Mouse (Mus musculus) T-helper 2 cell (primary cell): ENCODE data around the gene Abr.

Source experiments
- in situ Hi-C: fragments of 300-600 bp; cut with MboI, MseI; formaldehyde crosslinking; loops from one replicate; pipeline ENCODE4 v1.15.1; 2025; ENCODE audit warnings: high pct_unique_total_duplicates

Gene Abr

DNA sequence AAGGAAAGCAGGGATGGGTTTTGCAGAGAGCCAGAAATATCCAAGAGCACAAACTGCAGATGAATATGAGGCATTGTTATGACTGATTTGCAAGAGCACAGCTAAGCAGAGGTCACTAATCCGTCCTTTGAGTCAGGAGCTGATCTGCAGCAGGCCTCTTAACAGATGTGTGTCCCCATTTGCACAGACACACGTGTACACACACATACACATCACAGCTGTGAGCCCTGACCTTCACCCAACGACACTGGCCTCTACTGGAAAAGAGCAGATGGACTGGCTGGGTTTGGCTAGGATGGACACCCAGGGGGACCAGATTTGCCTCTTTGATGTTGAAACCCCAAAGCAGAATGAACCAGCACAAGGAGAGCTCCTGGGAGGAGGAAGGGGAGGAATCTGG is 52.7 kb downstream of the Abr start:
- in situ Hi-C loops: no loop called here

DNA sequence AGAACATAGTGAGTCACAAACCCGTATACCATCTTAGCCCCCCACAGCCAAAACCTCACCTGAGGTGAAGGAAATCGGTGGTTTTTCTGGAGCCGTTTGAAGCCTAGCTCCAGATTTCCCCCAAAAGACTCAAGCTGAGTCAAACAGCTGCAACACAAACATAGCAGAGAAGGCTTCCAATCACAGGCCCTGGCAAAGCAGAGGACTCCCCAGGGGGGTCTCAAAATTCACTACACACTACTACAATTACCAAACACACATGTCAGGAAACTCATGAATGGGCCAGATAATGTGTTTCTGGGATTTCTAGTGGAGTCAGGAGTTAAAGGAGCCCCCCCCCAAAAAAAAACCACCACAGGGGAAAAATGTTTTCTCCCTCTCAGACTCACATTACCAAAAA is 56.0 kb downstream of the Abr start:
- in situ Hi-C loops: no loop called here

GRCm38 (mm10) chr11:76562584-76562983 is 59.5 kb downstream of the Abr start:
- in situ Hi-C loops: no loop called here

DNA sequence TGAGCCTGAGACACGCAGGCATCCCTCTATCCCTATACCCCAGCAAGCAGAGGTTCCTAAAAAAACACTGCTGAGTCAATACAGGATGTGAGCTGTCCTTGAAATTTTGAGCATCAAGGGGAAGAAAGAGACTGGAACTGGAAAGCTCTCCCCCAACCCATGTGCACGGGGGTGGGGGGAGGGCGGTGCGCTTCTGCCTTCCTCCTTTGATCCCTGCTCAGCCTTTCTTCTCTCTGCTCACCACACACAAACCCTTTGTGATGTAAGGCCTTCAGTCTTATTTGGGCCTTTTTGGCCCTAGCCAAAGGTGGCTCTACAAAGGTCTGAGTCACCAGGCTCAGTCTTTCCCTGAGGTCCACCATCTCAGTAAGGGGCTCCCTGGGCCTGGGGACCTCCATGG is 59.9 kb downstream of the Abr start:
- in situ Hi-C loops: no loop called here

GRCm38 (mm10) chr11:76557837-76558236 is 64.3 kb downstream of the Abr start:
- in situ Hi-C loops: no loop called here

DNA sequence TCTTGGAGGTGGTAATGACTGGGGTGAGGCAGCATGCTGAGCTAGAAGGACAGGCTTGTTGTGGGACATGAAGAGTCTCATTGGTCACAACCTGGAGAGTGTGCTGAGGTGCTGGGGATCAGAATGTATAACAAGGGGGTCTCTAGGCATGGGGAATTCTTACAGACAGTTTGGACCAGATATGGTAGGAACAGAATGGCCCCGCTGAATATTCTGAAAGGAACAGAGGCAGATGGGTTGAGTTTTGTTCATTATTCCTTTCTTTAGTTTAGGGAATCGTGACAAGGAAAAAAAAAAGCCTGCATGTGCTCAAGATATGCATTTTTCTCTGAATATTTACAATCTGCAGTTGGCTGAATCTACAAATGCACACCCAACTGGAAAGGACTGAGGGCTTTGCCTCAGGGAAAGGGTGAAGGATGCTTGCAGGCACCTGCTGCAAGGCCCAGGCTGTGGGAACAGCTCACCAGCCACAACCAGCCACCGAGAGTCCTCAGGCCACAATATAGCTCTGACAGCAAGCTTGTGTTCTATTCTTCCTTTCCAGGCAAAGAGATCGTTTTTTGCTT is 73.9 kb downstream of the Abr start:
- in situ Hi-C loops: no loop called here

GRCm38 (mm10) chr11:76547420-76547819 is 74.7 kb downstream of the Abr start:
- in situ Hi-C loops: no loop called here

DNA sequence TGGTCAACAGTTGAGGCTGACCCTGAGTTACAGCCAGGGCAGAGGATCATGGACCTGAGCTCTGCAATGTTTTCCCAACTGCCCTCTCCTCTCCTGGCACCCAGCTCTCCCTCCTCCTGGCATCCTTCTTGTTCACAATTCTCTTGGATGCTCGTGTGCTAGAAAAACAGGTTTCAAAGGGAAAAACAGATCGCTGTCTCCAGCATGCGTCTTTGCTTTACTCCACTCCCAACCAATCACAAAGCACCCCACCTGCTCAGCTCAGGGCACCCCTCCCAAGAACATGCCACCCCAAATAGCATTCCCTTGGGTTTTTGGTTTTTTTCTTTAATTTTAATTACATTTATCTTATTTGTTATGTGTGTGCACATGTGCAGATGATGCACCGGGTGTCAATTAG is 75.7 kb downstream of the Abr start:
- in situ Hi-C loops: no loop called here

DNA sequence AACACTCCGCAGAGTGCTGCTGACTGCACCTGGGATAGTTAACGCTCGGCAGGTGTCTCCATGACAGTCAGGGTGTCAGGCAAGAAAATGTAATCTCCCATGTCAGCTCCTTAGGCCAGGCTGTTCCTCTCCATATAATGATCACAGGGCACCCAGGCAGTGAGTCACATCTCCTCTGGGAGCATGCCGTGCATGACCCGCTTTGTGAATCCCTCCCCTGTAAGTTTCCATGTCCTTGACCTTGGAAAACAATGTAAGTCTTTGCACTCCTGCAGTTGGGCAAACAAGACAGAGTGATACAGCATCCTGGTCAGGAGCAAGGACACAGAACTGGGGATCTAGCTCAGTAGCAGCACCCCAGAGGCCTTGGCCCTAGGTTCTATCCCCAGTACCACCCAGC is 78.8 kb downstream of the Abr start:
- in situ Hi-C loops: loop anchor here (5.0 kb wide), 1 partner anchor 104 kb away; no protein-coding TSS in a partner anchor

- in situ Hi-C loops: loop anchor here (5.0 kb wide), 1 partner anchor 106 kb away; no protein-coding TSS in a partner anchor
Observed at GRCm38 (mm10) chr11:76540973-76541372, 81.1 kb downstream of the Abr start.

DNA sequence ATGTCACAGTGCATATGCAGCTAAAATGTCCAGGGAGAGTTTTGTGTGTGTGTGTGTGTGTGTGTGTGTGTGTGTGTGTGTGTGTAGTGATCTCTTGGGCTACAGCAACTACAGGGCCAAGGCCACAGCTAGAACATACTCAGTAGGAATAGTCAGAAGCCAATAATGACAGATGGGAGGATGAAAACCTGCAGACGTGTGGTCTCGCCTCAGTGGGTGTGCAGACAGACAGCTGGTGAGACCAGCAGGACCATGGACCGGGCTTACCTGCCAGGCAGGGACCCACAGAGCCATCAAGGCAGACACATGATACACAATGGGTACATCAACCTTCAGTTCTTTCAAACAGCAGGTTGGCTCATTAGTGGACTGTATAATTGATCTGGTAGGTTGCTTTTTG is 84.7 kb downstream of the Abr start:
- in situ Hi-C loops: no loop called here

- in situ Hi-C loops: no loop called here
Observed at GRCm38 (mm10) chr11:76536576-76537354, 85.3 kb downstream of the Abr start.

DNA sequence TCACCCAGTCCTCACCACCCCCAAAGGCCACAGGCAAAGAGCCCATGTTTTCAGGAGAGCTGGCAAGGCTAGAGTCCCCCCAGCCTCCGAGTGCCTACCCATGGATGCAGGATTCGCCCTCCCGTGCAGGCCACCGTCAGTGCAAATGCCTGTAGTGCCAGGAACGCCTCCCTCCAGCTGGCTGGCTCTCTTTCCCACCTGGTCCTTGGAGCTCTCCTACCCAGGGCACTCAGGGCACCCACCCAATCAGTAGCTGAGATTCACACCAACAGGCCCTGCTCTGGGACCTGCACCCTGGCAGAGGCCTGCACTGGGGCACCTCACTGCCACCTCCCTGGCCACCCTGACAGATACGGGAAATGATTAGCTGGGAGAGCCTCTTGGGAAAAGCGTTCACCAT is 90.1 kb downstream of the Abr start:
- in situ Hi-C loops: no loop called here

- in situ Hi-C loops: no loop called here
Observed at GRCm38 (mm10) chr11:76530966-76531678, 91.0 kb downstream of the Abr start.

GRCm38 (mm10) chr11:76530168-76530935 is 91.8 kb downstream of the Abr start:
- in situ Hi-C loops: no loop called here

GRCm38 (mm10) chr11:76529352-76530141 is 92.6 kb downstream of the Abr start:
- in situ Hi-C loops: loop anchor here (5.0 kb wide), 1 partner anchor 43 kb away; no protein-coding TSS in a partner anchor

GRCm38 (mm10) chr11:76525646-76526351 is 96.3 kb downstream of the Abr start:
- in situ Hi-C loops: loop anchor here (5.0 kb wide), 1 partner anchor 47 kb away; no protein-coding TSS in a partner anchor

DNA sequence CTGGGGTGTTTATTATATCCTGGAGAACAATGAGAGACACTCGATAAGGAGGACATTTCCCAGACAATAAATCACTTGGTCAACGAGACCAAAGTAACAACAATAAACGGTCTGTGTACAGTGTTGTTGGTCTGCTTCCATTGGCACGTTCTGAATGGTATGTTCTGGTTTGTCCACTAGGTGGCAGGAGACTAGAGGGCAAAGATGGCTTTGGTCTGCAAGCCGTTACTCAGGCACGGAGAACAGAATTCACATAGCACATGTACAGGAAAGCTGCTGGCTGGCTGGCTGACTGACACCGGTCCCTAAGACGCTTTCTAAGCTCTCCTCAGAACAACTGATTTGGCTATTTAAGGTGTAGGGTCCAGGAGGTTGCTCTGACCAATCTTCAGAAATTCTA is 97.2 kb downstream of the Abr start:
- in situ Hi-C loops: loop anchor here (5.0 kb wide), 1 partner anchor 47 kb away; no protein-coding TSS in a partner anchor

- in situ Hi-C loops: no loop called here
Observed at GRCm38 (mm10) chr11:76523356-76523755, 98.8 kb downstream of the Abr start.

- in situ Hi-C loops: no loop called here
Observed at GRCm38 (mm10) chr11:76520889-76521288, 101.2 kb downstream of the Abr start.
